Mouse (Mus musculus) layer of hippocampus, adult 9-11 months (tissue): ENCODE measurements around the gene Flot1.

Experiments
- DNase-seq: peaks from one replicate; pipeline ENCODE4 v3.0.0; 2022

Gene Flot1

DNA sequence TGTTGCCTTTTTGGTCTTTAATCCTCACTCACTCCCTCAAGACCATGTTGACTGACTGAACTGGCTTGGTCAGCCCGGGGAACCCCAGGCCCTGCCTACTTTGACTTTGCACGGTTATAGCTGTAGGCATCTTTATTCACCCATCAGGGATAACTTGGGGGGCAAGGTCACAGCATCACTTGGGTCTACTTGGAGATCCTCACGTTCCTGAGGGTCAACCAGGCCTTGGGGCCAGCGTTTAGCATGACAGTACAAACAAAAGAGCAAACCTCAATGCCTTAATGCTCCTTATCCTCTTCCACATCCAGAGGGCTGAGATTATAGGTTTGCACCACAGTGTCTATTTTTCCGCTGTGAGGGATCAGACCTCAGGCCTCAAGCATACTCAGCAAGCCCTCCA lies 10.7 kb upstream of the Flot1 start:
- DNase-seq: no peak

DNA sequence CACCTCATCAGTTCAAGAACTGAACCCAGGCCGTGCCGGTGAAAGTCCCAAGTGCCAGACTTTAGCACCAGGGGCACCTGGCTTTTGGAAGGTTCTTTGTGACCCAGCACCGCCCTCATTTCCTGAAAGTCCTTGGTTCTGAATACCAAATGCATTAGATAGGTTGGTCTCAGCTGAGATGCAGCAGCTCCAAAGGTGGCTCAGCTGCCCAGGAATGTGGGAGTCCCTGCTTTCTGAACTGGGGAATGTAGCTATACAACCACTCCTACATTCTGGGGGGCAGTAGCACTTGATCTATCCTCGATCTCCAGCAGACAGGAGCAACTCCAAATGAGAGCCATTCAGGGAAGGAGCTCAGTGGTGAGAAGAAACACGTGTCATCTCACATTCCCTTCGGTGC lies 10.3 kb upstream of the Flot1 start:
- no peak for DNase-seq

DNA sequence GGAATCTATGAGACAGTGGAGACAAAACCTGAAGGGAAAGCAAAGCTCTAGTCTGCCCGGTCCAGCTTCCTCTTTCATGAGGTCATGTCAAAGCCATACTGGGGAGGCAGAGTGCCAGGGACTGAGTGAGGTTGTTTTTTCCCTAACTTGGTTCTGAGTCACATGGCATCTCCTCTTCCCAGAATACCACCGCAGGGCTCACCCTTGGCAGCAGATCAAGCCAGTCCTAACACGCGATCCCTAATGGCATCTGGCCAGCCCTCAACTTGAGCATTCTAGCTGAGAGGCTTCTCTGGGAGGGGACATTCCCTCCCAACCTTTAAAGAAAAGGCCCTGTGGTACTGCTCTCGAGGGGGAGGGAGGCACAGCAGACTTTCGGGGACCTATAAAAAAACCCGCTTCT lies 9.8 kb upstream of the Flot1 start:
- peak; percentile 88 for DNase-seq

DNA sequence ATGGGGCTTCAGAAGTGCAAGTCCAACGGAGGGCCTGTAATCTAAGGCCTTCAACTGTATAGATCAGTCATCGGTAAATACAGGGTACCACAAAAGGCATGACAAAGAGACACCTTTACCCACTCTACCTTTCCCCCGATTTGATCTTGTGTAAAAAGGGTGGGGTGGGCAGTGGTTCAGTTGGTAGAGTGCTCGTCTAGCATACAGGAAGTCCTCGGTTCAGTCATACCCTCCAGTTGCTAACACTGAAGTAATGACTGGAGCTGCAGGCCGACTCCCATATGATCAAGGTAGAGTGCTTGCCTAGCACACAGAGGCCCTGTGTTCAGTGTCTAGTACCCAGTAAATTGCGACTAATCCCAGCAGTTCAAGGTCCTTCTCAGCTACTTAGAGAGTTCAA lies 9.4 kb upstream of the Flot1 start:
- DNase-seq: no peak

DNA sequence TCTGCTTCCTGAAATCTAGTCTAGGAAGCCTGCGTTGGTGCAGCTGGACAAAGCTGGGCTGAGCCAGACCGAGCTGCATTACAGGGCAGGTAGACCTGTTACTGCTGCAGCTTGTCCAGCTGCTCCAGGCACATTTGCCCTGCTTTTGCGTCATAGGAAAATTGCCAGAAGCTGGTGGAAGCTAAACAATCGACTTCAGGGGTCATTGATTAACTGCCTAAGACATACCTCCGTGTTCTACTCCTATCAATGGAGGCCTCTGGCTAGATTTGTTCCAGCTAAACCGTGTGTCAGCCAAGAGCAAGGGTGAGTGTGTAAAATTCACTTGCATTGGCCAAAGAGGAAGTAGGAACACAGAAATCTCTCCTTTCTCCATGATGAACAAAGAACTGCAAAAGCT lies 8.4 kb upstream of the Flot1 start:
- no peak for DNase-seq

DNA sequence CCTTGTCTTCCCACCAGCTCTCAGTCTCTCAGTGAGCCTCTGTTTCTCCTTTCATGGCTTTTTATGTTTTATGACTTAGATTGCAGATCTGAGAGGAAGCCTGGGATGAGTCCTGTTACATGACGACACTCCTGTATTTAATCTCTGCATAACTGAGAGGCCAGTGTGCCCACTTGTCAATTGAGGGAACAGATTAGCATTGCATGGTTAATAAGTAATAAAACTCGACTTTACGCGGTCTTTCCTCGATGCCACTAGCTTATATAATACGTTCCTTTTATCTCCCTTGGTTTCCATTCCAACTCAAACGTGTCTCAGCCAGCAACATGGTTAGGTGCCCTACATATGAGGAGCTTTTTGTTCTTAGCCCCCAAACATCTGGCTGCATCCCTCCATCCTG lies 7.2 kb upstream of the Flot1 start:
- DNase-seq: no peak

DNA sequence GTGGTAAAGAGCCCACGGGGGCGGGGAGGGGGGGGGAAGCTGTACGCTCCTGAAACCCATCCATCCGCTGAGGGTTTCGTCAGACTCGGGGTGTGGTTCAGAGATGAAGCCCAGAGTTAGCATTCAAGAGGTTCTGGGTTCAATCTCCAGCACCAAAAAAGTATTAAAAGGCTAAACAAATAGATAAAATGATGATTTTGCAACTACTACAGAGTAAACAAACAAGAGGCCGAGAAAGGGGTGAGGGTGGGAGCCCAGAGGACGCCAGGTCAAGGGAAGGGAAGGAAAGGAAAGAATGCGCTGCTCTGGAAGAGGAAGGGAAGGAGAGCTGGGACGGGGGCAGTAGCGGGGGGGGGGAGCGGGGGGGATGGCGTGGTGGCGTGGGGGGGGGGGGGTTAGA lies 6.3 kb upstream of the Flot1 start:
- DNase-seq: no peak

DNA sequence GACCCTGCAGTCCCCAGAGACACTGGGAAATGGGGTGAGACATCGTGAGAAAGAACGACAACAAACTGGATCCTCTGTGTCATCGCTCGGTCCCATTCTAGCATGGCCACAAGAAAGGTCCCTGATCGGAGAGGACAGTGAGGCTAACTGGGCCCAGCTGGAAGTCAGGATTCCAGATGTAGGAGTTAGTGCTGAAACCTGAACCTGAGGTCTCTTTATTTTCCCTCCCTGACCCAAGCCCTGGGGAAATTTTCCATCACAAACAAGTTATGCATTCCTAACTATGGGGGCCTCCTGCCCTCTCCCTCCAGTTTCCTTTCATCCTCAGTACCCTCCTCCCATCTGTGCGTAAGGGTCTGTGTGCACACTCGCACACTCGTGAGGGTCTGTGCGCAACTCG lies 5.8 kb upstream of the Flot1 start:
- no peak for DNase-seq

DNA sequence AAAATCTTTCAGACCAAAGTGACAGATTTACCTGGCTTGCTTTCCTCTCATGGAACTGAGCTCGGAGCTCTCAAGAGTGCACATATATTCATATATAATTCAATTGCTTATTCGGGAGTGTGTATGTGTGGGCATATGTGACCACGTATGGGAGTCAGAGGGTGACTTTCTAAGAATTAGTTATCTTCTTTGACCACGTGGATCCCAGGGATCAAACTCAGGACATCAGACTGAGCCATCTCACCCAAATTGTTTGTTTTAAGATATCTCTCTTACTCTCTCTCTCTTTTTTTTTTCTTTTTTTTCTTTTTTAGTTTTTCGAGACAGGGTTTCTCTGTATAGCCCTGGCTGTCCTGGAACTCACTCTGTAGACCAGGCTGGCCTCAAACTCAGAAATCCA lies 2.9 kb upstream of the Flot1 start:
- no peak for DNase-seq

DNA sequence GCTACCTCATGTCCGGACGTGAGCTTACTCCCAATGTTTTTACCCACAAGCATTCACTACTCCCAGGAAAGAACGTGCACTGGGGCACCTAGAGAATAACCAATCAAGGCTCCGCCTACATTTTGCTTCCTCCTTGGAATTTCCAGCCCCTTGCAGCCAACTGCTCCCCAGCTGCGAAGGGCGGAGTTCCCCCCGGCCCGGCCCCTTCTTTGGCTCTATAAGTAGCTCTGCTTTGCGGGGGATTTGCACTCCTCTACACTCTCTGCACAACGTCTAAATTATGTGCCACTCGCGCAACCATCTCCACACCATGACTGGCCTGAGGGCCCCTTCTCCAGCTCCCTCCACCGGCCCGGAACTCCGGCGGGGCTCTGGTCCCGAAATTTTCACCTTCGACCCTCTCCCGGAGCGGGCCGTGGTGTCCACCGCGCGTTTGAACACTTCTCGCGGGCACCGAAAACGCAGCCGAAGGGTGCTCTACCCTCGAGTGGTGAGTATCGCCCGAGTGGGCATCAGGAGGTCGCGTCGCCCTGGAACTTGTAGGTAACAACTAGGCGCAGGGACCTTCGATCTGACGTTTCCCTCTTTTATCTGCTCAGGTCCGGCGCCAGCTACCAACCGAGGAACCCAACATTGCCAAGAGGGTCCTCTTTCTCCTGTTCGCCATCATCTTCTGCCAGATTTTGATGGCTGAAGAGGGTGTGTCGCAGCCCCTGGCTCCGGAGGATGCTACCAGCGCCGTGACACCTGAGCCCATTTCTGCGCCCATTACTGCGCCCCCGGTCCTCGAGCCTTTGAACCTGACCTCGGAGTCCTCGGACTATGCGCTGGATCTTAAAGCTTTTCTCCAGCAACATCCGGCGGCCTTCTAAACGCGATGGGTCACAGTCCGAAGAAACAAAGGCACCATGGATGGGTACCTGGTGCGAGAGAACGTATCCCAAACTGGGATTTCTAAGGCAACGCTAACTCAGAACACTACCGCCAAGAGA lies 1.3 kb upstream of the Flot1 start, which contains the start of gene Ier3:
Gene Ier3 (plus strand): TSS at position 246 of the 992 bp plus-strand sequence.
- DNase-seq: peak; percentile 66

DNA sequence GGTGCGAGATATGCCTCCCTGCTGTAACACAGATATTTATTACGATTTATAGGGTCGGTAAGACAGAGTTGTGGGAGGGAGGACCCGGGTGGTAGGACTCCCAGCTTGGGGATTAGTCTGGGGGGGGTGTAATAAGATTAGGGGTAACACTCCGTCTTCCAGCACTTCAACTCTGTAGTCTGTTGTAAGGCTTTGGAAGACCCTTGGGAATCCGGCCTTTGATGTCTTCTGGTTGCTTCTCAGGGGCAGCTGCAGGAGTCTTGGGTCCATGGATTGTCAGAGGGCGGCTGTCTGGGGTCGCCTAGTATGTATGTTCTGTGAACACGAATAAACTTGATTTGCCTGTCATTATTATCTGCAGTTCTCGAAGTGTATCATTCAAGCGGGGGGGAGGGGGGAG lies 466 bp upstream of the Flot1 start:
- no peak for DNase-seq

DNA sequence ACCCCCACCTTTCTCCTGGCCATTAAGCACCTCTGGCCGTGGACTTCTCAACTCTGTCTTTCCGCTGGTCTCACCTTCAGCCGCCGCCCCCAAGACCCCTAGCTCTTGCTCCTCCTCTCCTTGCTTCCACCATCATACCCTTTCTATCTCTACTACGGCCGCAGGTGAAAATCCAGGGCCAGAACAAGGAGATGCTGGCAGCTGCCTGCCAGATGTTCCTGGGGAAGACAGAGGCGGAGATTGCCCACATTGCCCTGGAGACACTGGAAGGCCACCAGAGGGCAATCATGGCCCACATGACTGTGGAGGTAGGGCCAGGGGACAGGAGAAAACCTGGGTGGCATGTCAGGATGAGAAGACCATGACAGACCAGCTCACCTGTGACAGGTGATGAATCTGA lies 1.4 kb downstream of the Flot1 start:
- DNase-seq: no peak

DNA sequence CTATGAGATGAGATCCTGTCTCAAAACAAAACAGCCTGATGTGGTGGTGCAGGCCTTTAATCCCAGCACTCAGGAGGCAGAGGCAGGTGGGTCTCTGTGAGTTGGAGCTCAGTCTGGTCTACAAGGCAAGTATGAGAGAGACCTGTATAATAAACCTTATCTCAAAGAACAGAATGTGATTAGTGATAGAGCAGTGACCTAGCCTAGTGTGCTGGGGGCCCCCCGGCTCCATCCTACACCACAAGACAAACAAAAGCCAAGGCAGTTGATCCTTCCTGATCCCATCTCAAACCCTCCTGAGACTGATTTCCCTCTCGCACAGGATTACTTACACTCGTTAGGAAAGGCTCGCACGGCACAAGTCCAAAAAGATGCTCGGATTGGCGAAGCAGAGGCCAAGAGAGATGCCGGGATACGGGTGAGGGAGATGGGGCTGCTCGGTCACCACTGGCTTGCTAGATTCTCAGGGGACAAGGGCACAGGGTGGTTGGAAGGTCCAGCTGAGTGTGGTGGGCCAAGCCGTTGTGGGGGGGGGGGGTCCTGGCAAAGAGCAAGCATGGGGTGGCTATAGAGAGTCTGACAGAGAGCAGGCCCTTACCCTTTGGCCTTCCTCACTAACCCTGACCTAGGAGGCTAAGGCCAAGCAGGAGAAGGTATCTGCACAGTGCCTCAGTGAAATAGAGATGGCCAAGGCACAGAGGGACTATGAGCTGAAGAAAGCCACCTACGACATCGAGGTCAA lies 2.2 kb downstream of the Flot1 start:
- no peak for DNase-seq

DNA sequence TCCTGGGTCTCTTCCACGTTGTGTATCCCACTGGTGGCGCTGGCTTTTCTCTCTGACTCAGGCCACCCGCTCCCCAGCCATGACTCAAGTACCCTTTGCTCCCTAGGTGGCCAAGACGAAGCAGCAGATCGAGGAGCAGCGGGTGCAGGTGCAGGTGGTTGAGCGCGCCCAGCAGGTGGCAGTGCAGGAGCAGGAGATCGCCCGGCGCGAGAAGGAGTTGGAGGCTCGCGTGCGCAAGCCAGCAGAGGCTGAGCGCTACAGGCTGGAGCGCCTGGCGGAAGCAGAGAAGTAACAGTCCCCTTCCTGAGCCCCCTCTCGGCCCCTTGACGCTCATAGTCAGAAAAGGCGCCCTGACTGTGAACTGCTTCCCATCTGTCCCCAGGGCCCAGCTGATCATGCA lies 6.7 kb downstream of the Flot1 start:
- peak; percentile 74 for DNase-seq

DNA sequence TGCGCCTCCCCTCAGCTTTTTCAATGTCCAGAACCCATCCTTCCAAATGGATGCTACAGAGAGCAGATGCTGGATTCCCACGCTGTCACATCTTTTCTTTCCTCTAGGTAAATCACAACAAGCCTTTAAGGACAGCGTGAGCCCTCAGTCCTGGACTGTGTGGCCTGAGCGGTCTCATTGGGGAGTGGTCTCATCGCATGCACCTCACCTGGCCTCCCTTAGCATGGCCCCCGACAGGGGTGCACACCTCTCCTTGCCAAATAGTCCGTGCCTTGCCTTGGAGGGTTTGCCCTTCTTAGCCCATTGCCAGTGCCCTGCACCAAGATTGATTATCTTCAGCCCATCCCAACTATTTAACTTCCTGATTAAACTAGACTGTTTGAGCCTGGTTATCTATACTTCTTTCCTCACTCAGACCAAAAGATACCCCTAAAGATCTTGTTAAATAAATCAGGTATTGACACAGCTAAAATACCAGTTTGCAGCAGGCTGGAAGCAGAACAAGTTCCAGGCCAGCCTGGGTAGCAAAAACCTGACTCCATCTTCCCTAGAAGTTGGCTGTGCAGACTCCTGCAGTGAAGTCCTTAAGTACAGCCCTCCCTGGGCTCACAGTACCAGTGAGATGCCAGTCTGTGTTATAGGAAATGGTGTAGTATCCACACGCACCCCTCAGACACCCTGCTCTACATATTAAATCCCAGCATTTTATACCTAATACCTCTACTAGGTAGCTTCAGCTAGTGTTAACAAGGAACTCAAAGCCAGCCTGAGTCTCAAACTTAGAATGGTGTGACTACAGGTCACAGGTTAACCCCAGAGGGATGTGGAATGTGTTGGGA lies 9.6 kb downstream of the Flot1 start:
- DNase-seq: no peak

DNA sequence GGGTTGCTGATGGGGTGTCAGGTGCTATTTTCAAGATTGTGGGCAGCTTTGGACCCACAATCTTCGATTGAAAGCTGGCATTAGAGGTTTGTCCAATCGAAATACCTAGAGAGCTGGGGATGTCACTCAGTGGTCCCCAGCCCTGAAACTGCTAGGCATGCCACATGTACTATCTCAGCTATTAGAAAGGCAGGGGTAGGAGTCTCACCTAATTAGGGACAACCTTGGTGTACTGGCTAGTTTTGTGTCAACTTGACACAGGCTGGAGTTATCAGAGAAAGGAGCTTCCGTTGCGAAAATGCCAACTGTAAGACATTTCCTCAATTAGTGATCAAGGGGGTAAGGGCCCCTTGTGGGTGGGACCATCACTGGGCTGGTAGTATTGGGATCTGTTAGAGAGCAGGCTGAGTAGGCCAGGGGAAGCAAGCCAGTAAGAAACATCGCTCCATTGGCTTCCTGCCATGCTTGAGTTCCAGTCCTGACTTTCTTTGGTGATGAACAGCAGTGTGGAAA lies 10.3 kb downstream of the Flot1 start:
- DNase-seq: no peak

DNA sequence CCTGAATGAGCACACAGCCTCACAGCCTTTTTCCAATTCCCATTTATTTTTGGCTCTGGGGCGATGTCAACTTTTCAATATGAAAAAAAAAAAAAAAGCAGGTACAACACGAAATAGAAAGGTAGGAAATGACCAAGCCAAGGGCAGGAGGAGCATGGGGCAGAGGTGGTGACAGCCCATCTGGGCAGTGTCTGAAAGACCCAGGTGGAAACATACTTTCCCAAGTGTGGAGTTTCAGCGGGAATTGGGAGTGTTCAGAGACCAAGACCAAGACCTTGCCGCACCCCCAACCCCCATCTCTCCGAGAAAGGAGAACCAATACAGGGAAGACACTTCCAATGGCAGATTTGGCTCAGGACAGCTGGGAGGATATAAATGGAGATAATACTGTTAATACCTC lies 10.9 kb downstream of the Flot1 start:
- DNase-seq: no peak

DNA sequence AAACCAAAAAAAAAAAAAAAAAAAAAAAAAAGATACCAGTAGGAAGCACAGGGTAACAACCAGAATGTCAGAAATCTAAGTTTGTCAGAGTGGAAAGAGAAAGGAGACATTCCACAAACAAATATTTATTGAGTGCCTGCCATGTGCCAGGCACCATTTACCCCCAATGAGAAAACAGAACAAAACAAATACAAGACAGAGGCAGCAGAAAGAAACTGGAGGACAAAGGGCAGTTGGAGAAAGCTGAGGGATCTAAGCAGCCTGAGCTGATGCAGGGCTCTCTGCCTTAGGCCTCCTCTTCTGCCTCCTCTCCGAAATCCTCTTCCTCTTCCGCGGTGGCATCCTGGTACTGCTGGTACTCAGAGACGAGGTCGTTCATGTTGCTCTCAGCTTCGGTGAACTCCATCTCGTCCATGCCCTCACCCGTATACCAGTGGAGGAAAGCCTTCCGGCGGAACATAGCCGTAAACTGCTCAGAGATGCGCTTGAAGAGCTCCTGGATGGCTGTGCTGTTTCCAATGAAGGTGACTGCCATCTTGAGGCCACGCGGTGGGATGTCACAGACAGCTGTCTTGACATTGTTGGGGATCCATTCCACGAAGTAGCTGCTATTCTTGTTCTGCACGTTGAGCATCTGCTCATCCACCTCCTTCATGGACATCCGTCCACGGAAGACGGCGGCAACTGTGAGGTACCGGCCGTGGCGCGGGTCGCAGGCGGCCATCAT lies 11.8 kb downstream of the Flot1 start:
- no peak for DNase-seq

DNA sequence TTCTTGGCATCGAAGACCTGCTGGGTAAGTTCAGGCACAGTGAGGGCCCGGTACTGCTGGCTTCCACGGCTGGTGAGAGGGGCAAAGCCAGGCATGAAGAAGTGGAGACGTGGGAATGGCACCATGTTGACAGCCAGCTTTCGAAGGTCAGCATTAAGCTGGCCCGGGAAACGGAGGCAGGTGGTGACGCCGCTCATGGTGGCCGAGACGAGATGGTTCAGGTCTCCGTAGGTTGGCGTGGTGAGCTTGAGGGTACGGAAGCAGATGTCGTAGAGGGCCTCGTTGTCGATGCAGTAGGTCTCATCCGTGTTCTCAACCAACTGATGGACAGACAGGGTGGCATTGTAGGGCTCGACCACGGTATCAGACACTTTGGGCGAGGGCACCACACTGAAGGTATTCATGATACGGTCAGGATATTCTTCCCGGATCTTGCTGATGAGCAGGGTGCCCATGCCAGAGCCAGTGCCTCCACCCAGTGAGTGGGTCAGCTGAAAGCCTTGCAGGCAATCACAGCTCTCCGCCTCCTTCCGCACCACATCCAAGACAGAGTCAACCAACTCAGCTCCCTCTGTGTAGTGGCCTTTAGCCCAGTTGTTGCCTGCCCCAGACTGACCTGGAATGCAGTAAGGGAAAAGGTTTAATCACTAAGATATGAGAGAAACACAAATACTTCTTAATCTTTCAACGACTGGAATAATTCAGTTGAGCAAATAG lies 12.6 kb downstream of the Flot1 start:
- DNase-seq: no peak

DNA sequence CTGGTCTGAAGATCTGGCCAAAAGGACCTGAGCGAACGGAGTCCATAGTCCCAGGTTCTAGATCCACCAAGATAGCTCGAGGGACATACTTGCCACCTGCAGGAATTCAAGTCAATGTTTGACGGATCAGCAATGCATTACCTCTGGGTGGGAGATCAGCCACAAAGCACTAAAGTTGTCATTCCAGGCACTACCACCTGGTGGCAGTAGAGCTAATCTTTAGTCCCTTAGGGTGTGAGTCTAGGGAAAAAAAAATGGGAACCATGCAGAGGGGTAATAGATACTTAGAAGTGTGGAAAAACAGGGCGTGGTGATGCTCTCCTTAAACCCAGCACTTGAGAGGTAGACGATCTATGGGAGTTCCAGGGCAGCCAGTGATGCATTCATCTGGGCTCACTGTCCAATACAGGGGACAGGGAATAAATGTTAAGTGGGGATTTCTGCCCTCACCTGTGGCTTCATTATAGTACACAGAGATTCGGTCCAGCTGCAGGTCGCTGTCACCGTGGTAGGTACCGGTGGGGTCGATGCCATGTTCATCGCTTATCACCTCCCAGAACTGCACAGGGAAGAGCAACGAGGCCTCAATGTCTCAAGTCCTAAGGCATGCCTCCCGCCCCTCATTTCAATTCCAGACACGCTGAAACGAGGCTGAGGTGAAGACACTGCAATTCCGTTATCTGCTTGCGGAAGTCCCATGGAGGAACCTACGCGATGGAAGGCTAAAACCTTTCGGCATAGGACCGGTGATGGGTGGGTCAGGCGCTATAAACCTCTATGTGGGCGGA lies 13.3 kb downstream of the Flot1 start:
- peak; percentile 88 for DNase-seq

DNA sequence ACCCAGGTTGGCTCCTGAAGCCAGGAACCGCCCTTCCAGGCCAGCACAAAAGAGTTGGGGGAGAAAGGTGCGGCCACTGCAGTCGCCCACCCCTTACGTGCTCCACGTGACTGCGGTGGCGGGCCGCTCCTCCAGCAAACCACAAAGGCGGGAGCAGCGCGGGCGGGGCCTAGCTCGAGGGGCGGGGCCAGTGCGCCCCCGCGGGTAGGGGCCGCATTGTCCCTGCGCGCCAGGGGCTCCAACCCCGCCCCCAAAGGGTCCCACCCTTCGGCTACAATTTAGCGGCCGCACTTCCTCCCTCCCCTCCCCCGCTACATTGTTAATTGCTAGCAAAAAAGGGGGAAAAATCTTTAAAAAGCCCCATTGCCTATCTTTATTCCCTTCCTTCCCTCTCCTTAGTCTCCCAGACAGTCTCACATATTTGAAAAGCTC lies 14.0 kb downstream of the Flot1 start:
- peak; percentile 83 for DNase-seq
